Mouse (Mus musculus) intestine, embryonic 15.5 days (tissue): Measurements from ENCODE around the gene Papln. TPM values are rescaled to one million over a fixed set of nuclear protein-coding genes. Genes with fewer than 3 reads are reported as not detected.

Source experiments
- ATAC-seq: fragments of 200-750 bp; cut with Nextera tagmentation; 2 replicates; pipeline ENCODE4 v1.8.0; 2017; ENCODE audit warnings: moderate TSS enrichment, moderate library complexity
- H3K27ac ChIP-seq: fragments of 300-500 bp; sonication (generic); 2 replicates; pipeline ENCODE4 v1.5.1; 2015; ENCODE audit warnings: mild to moderate bottlenecking, inconsistent platforms
- H3K27me3 ChIP-seq: fragments of 300-500 bp; sonication (generic); replicated peaks from 2 replicates; pipeline ENCODE4 v1.6.1; 2015; ENCODE audit warnings: inconsistent platforms
- H3K36me3 ChIP-seq: fragments of 300-500 bp; sonication (generic); 2 replicates; pipeline ENCODE4 v1.6.1; 2015; ENCODE audit warnings: inconsistent platforms
- H3K4me1 ChIP-seq: fragments of 300-500 bp; sonication (generic); replicated peaks from 2 replicates; pipeline ENCODE4 v1.6.1; 2015; ENCODE audit warnings: inconsistent platforms
- H3K4me2 ChIP-seq: fragments of 300-500 bp; sonication (generic); replicated peaks from 2 replicates; pipeline ENCODE4 v1.6.1; 2015; ENCODE audit warnings: mild to moderate bottlenecking, inconsistent platforms
- H3K4me3 ChIP-seq: fragments of 300-500 bp; sonication (generic); replicated peaks from 2 replicates; pipeline ENCODE4 v1.5.1; 2015; ENCODE audit warnings: inconsistent platforms
- H3K9ac ChIP-seq: fragments of 300-500 bp; sonication (generic); 2 replicates; pipeline ENCODE4 v1.6.1; 2015; ENCODE audit warnings: inconsistent platforms
- H3K9me3 ChIP-seq: fragments of 300-500 bp; sonication (generic); 2 replicates; pipeline ENCODE4 v1.6.1; 2016; ENCODE audit warnings: inconsistent platforms
- WGBS: fragments of 180-500 bp; shearing (Covaris S2); methylation state at CpG from one replicate; pipeline ENCODE4 v1.1.7; 2015; 5-methylcytosine and 5-hydroxymethylcytosine counted together
- polyA plus RNA-seq: library from polyadenylated mRNA; unstranded; fragments of >200 nt; fragmentation: Nextera tagmentation; extraction: Ambion mirVana; gene quantifications from 2 replicates; pipeline ENCODE4 v1.2.1, GENCODE M21; 2015

Gene Papln
- polyA plus RNA-seq, 1 experiment from 2014 or later = 3.6 TPM

GRCm38 (mm10) chr12:83742834-83743233 lies 20.6 kb upstream of the Papln start:
- Histone ChIP-seq H3K4me3 (no peak overlapping the region), H3K4me1 (no peaks in the 10 kb centered on the region), H3K36me3 (no peaks in the 10 kb centered on the region), H3K4me2 (no peak overlapping the region), H3K27me3 (no peaks in the 10 kb centered on the region), H3K27ac (no peak overlapping the region), H3K9me3 (no peaks in the 10 kb centered on the region), H3K9ac (no peak overlapping the region)
- ATAC-seq = no peak
- 69% methylated on average over 4 of the region's 4 CpGs for WGBS

- no peaks in the 10 kb centered on the region for H3K27me3 ChIP-seq
- H3K27ac ChIP-seq = no peak overlapping the region
- WGBS = 80% methylated on average over 3 of the region's 3 CpGs
- H3K9ac ChIP-seq = no peak overlapping the region
- no peaks in the 10 kb centered on the region for H3K36me3 ChIP-seq
- ATAC-seq = no peak
- H3K4me3 ChIP-seq = no peak overlapping the region
- no peaks in the 10 kb centered on the region for H3K9me3 ChIP-seq
- H3K4me2 ChIP-seq = no peak overlapping the region
- no peaks in the 10 kb centered on the region for H3K4me1 ChIP-seq
Observed at GRCm38 (mm10) chr12:83743712-83744111, 19.7 kb upstream of the Papln start.

GRCm38 (mm10) chr12:83749186-83749585 lies 14.2 kb upstream of the Papln start:
- Histone ChIP-seq H3K27ac (no peak overlapping the region), H3K27me3 (no peaks in the 10 kb centered on the region), H3K4me1 (no peaks in the 10 kb centered on the region), H3K9me3 (no peaks in the 10 kb centered on the region), H3K9ac (no peak overlapping the region), H3K36me3 (no peaks in the 10 kb centered on the region), H3K4me3 (no peak overlapping the region), H3K4me2 (no peak overlapping the region)
- ATAC-seq = no peak
- 60% methylated on average over 1 of the region's 1 CpGs for WGBS

GRCm38 (mm10) chr12:83752495-83752894 lies 10.9 kb upstream of the Papln start:
- 23% methylated on average over 2 of the region's 2 CpGs for WGBS
- Histone ChIP-seq H3K4me3 (no peak overlapping the region), H3K36me3 (no peaks in the 10 kb centered on the region), H3K9me3 (no peaks in the 10 kb centered on the region), H3K4me2 (no peak overlapping the region), H3K27ac (no peak overlapping the region), H3K4me1 (no peaks in the 10 kb centered on the region), H3K9ac (no peak overlapping the region), H3K27me3 (no peaks in the 10 kb centered on the region)
- peak; percentile 55 for ATAC-seq

GRCm38 (mm10) chr12:83758735-83759134 lies 4.7 kb upstream of the Papln start:
- Histone ChIP-seq H3K27me3 (no peaks in the 10 kb centered on the region), H3K9me3 (no peaks in the 10 kb centered on the region), H3K9ac (no peak overlapping the region), H3K4me1 (peaks cover 7% of the 10 kb centered on the region), H3K4me3 (no peak overlapping the region), H3K36me3 (no peaks in the 10 kb centered on the region), H3K27ac (no peak overlapping the region), H3K4me2 (no peak overlapping the region)
- 73% methylated on average over 10 of the region's 10 CpGs for WGBS
- no peak for ATAC-seq

GRCm38 (mm10) chr12:83760201-83760600 lies 3.2 kb upstream of the Papln start:
- 72% methylated on average over 2 of the region's 2 CpGs for whole genome bisulfite sequencing
- no peak overlapping the region for H3K9ac ChIP-seq
- no peak overlapping the region for H3K27ac ChIP-seq
- H3K4me2 ChIP-seq = no peak overlapping the region
- no peaks in the 10 kb centered on the region for H3K27me3 ChIP-seq
- H3K4me1 ChIP-seq = peaks cover 13% of the 10 kb centered on the region
- H3K36me3 ChIP-seq = no peaks in the 10 kb centered on the region
- no peak for ATAC-seq
- H3K4me3 ChIP-seq = no peak overlapping the region
- no peaks in the 10 kb centered on the region for H3K9me3 ChIP-seq

GRCm38 (mm10) chr12:83762706-83763105 lies 728 bp upstream of the Papln start:
- no peaks in the 10 kb centered on the region for H3K27me3 ChIP-seq
- no peaks in the 10 kb centered on the region for H3K9me3 ChIP-seq
- H3K4me1 ChIP-seq = peaks cover 15% of the 10 kb centered on the region
- no peak overlapping the region for H3K9ac ChIP-seq
- H3K27ac ChIP-seq = peak overlapping the region; percentile 40; the same call in 1 of the 2 replicates
- ATAC-seq = no peak
- no peaks in the 10 kb centered on the region for H3K36me3 ChIP-seq
- no peak overlapping the region for H3K4me2 ChIP-seq
- 20% methylated on average over 4 of the region's 4 CpGs for WGBS
- no peak overlapping the region for H3K4me3 ChIP-seq

GRCm38 (mm10) chr12:83764044-83764365 lies 571 bp downstream of the Papln start:
- no peaks in the 10 kb centered on the region for H3K27me3 ChIP-seq
- WGBS = 6% methylated on average over 14 of the region's 14 CpGs
- H3K4me3 ChIP-seq = peak overlapping the region; percentile 35
- peak; percentile 70 for ATAC-seq
- H3K4me1 ChIP-seq = peaks cover 28% of the 10 kb centered on the region
- H3K9ac ChIP-seq = peak overlapping the region; percentile 47
- no peaks in the 10 kb centered on the region for H3K9me3 ChIP-seq
- no peaks in the 10 kb centered on the region for H3K36me3 ChIP-seq
- peak overlapping the region; percentile 67 for H3K27ac ChIP-seq
- peak overlapping the region; percentile 80 for H3K4me2 ChIP-seq

- Histone ChIP-seq H3K9ac (no peak overlapping the region), H3K27ac (no peak overlapping the region), H3K27me3 (no peaks in the 10 kb centered on the region), H3K4me3 (peak overlapping the region; percentile 35; the same call in 1 of the 2 replicates), H3K4me2 (peak overlapping the region; percentile 80), H3K36me3 (no peaks in the 10 kb centered on the region), H3K9me3 (no peaks in the 10 kb centered on the region), H3K4me1 (peaks cover 33% of the 10 kb centered on the region)
- no peak for ATAC-seq
- 71% methylated on average over 10 of the region's 10 CpGs for WGBS
Observed at GRCm38 (mm10) chr12:83764519-83764918, 1.1 kb downstream of the Papln start.

- H3K36me3 ChIP-seq = no peaks in the 10 kb centered on the region
- no peak overlapping the region for H3K27ac ChIP-seq
- H3K27me3 ChIP-seq = no peaks in the 10 kb centered on the region
- H3K4me1 ChIP-seq = peaks cover 47% of the 10 kb centered on the region
- H3K4me2 ChIP-seq = no peak overlapping the region
- WGBS = 62% methylated on average over 13 of the region's 13 CpGs
- no peak for ATAC-seq
- H3K9ac ChIP-seq = no peak overlapping the region
- H3K9me3 ChIP-seq = no peaks in the 10 kb centered on the region
- no peak overlapping the region for H3K4me3 ChIP-seq
Observed at GRCm38 (mm10) chr12:83765965-83766603, 2.6 kb downstream of the Papln start.

GRCm38 (mm10) chr12:83767833-83768232 lies 4.4 kb downstream of the Papln start:
- Histone ChIP-seq H3K9me3 (no peaks in the 10 kb centered on the region), H3K4me1 (peaks cover 47% of the 10 kb centered on the region), H3K4me2 (no peak overlapping the region), H3K9ac (no peak overlapping the region), H3K27me3 (no peaks in the 10 kb centered on the region), H3K4me3 (no peak overlapping the region), H3K27ac (no peak overlapping the region), H3K36me3 (no peaks in the 10 kb centered on the region)
- ATAC-seq = no peak
- WGBS = 72% methylated on average over 9 of the region's 9 CpGs

- H3K36me3 ChIP-seq = no peaks in the 10 kb centered on the region
- H3K9me3 ChIP-seq = no peaks in the 10 kb centered on the region
- no peak overlapping the region for H3K9ac ChIP-seq
- ATAC-seq = no peak
- WGBS = 61% methylated on average over 14 of the region's 14 CpGs
- no peak overlapping the region for H3K4me2 ChIP-seq
- no peaks in the 10 kb centered on the region for H3K27me3 ChIP-seq
- H3K27ac ChIP-seq = no peak overlapping the region
- H3K4me3 ChIP-seq = no peak overlapping the region
- H3K4me1 ChIP-seq = peaks cover 43% of the 10 kb centered on the region
Observed at GRCm38 (mm10) chr12:83768235-83768899, 4.9 kb downstream of the Papln start.
